Mouse (Mus musculus) lung, adult 2 months (tissue): ENCODE data around the gene Nox1.

Source experiments
- CTCF ChIP-seq: fragments of 200-500 bp; IDR thresholded peaks from 2 replicates; pipeline ENCODE4 v1.5.1; 2011; ENCODE audit warnings: mild to moderate bottlenecking, low read length, control low read depth; ENCODE audit not compliant: insufficient read depth
- POLR2A ChIP-seq: fragments of 200-500 bp; IDR thresholded peaks from 2 replicates; pipeline ENCODE4 v1.6.1; 2011; ENCODE audit warnings: low read depth, mild to moderate bottlenecking, control low read depth, low read length, borderline replicate concordance; ENCODE audit errors: extremely low read depth

DNA sequence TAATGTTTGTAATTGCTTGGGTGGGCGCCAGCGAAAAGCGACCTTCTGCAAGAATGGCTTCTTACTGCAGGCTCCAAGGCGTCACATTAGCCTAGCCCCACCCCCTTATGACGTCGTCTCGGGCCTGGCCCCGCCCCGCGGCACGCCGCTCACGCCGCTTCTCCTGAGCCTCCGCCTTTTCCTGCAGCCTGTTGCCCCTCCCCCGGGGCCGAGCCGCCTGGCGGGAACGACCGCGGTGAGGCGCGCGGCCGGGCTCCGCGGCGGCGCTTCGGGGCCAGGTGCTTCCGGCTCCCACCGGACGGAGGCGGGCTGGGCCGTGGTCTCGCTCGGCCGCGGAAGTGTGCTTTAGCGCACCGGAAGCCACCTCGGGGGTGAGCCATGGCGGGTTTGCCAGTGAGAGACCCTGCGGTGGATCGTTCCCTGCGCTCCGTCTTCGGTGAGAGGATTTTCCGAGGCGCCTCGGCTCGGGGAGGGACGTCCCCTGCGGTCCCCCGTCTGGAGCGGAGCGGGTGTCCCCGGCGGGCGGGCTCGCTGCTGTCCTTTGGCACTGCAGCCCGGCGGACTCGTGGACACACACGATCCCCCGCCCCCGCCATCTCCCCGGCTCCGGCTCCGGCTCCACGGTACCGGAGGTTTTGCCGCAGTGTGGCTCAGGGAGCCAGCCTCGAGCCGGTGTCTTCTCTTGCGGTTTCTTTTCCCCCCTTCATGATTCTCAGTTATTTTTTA, 162.6 kb downstream of the Nox1 start, which contains the start of gene Cstf2:
- TF ChIP-seq CTCF = no peak
- TF ChIP-seq POLR2A = no peak
